Mouse (Mus musculus) heart, embryonic 14.5 days (tissue): ENCODE data around the gene Pcbp4. TPM values are rescaled to one million over a fixed set of nuclear protein-coding genes. Genes with fewer than 3 reads are reported as not detected.

Source experiments
- ATAC-seq: fragments of 200-750 bp; cut with Nextera tagmentation; 2 replicates; pipeline ENCODE4 v1.8.0; 2017; ENCODE audit warnings: low read depth, moderate TSS enrichment; ENCODE audit not compliant: insufficient number of reproducible peaks, insufficient read depth, low FRiP score
- H3K27ac ChIP-seq, 2 experiments: fragments of 200-500 bp in 1 of 2; fragments of 300-500 bp in 1 of 2; sonication (generic) in 1 of 2; replicated peaks in 1 of 2; 2 replicates each; pipeline ENCODE4 v1.5.1; 2012 to 2014; ENCODE audit warnings: low read depth in 2 of 2, low read length in 2 of 2, control low read depth in 1 of 2, mild to moderate bottlenecking in 1 of 2, mixed read lengths in 1 of 2; ENCODE audit not compliant: control insufficient read depth in 1 of 2, insufficient read depth in 1 of 2
- H3K27me3 ChIP-seq: fragments of 300-500 bp; sonication (generic); 2 replicates; pipeline ENCODE4 v1.6.1; 2014; ENCODE audit warnings: mild to moderate bottlenecking, low read length, control low read depth; ENCODE audit not compliant: control insufficient read depth, insufficient read depth
- H3K36me3 ChIP-seq: fragments of 300-500 bp; sonication (generic); 2 replicates; pipeline ENCODE4 v1.6.1; 2014; ENCODE audit warnings: mild to moderate bottlenecking, control low read depth, low read length, mixed read lengths; ENCODE audit not compliant: control insufficient read depth, insufficient read depth
- H3K4me1 ChIP-seq, 2 experiments: fragments of 200-500 bp in 1 of 2; fragments of 300-500 bp in 1 of 2; sonication (generic) in 1 of 2; 2 replicates each; pipeline ENCODE4 v1.6.1; 2012 to 2014; ENCODE audit warnings: low read length in 2 of 2, control low read depth in 1 of 2, mixed read lengths in 1 of 2; ENCODE audit not compliant: control insufficient read depth in 2 of 2, insufficient read depth in 2 of 2
- H3K4me2 ChIP-seq: fragments of 300-500 bp; sonication (generic); 2 replicates; pipeline ENCODE4 v1.6.1; 2014; ENCODE audit warnings: mild to moderate bottlenecking, low read length
- H3K4me3 ChIP-seq, 2 experiments: fragments of 200-500 bp in 1 of 2; fragments of 300-500 bp in 1 of 2; sonication (generic) in 1 of 2; 2 replicates each; pipeline ENCODE4 v1.5.1; 2012 to 2014; ENCODE audit warnings: low read length in 2 of 2, mild to moderate bottlenecking in 2 of 2, control low read depth in 1 of 2, low read depth in 1 of 2, moderate library complexity in 1 of 2; ENCODE audit not compliant: control insufficient read depth in 1 of 2, insufficient read depth in 1 of 2
- H3K9ac ChIP-seq: fragments of 300-500 bp; sonication (generic); 2 replicates; pipeline ENCODE4 v1.6.1; 2014; ENCODE audit warnings: mild to moderate bottlenecking, low read length
- H3K9me3 ChIP-seq: fragments of 300-500 bp; sonication (generic); 2 replicates; pipeline ENCODE4 v1.6.1; 2016; ENCODE audit warnings: low read length, control low read depth; ENCODE audit not compliant: control insufficient read depth
- WGBS: fragments of 180-500 bp; shearing (Covaris S2); extraction: QIAGEN DNeasy Blood & Tissue Kit; methylation state at CpG from one replicate; pipeline ENCODE4 v1.1.7; 2014; 5-methylcytosine and 5-hydroxymethylcytosine counted together
- polyA plus RNA-seq: library from polyadenylated mRNA; unstranded; fragments of >200 nt; fragmentation: Nextera tagmentation; extraction: Ambion mirVana; gene quantifications from 2 replicates; pipeline ENCODE4 v1.2.1, GENCODE M21; 2014

Gene Pcbp4
- polyA plus RNA-seq, 1 experiment from 2014 or later = 66.4 TPM

DNA sequence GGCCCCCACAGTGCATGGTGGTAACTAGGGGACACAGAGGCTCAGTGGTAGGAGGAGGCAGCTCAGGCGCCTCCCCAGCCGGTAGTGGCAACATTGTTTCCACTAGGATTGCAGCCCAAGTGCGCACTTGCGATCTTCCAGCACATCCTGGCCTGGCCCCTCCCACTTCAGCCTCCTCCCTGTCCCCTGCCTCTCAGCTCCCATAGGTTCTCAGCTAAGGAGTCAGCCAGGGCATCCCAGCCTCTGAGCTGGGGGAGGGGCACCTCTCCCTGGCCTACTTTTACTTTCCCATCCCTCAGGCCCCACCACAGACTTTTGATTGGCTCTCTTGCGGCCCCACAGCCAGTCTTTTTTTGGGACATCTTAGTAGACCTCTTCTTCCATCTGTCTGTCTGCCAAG is 18.8 kb downstream of the Pcbp4 start:
- H3K4me1 ChIP-seq = peaks cover 20% of the 10 kb centered on the region in 2 experiments
- no peak overlapping the region for H3K27ac ChIP-seq
- peak overlapping the region; percentile 43 for H3K4me2 ChIP-seq
- ATAC-seq = no peak
- 8% methylated on average over 5 of the region's 5 CpGs for WGBS
- H3K9me3 ChIP-seq = no peaks in the 10 kb centered on the region
- H3K4me3 ChIP-seq = peak overlapping the region in 1 of 2 experiments; percentile 4; a peak in 1 of 4 replicates
- no peaks in the 10 kb centered on the region for H3K27me3 ChIP-seq
- H3K9ac ChIP-seq = peak overlapping the region; percentile 11; the same call in 1 of the 2 replicates
- no peaks in the 10 kb centered on the region for H3K36me3 ChIP-seq

DNA sequence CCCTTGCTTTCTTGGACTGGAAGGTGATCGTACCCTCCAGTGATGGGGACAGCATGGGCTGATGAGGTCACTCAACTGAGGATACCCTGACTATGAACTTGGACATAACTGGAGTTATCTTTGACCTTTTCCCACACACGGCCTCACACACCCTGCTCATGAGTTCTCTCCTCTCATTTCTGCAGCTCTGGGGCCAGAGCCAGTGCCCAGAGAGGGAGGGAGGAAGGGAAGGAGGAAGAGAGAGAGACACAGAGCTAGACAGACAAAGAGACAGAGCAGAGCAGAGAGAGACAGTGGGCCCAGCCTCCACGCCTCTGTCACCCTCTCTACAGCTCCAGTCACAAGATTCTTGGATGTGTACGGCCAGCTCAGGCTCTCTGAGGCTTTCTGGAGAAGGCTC is 19.2 kb downstream of the Pcbp4 start:
- 49% methylated on average over 4 of the region's 4 CpGs for WGBS
- H3K4me3 ChIP-seq = no peak overlapping the region
- no peak overlapping the region for H3K4me2 ChIP-seq
- no peaks in the 10 kb centered on the region for H3K36me3 ChIP-seq
- H3K27ac ChIP-seq = no peak overlapping the region
- H3K9me3 ChIP-seq = no peaks in the 10 kb centered on the region
- H3K4me1 ChIP-seq = peaks cover 20% of the 10 kb centered on the region in 2 experiments
- H3K27me3 ChIP-seq = no peaks in the 10 kb centered on the region
- no peak for ATAC-seq
- no peak overlapping the region; the same call in 1 of the 2 replicates for H3K9ac ChIP-seq

DNA sequence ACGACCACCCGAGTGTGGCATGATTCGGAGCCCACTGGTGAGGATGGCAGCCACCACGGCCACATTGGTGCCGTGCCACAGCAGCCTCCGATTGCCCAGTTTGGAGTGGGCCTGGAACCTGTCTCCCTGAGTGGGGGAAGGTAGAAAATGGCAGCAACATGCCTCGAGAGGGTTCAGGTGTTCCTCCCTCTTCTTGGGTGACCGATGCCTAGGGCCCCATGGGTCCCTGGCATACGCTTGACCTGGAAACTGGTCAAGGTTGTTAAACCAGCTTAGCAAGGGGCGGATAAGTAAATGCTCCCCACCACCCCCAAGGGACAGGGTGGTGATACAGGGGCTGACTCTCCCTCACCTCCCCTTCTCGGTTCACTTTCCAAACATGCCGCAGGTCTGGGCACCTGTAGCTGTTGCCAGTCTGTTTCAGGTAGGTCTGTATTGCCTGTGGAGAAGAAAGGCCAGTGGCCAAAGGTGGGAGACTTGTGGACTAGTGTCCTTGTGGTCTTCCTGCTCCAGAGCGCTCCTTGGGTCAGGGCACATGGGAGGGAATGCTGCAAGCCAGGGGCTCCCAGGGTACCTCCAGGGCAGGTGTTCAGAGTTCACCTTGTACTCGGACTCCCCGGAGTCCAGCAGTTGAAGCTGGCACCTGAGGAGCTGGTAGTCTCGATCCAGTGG is 20.1 kb downstream of the Pcbp4 start:
- Histone ChIP-seq H3K27me3 (no peaks in the 10 kb centered on the region), H3K27ac (no peak overlapping the region), H3K9me3 (no peaks in the 10 kb centered on the region), H3K9ac (no peak overlapping the region), H3K4me3 (no peak overlapping the region), H3K36me3 (no peaks in the 10 kb centered on the region), H3K4me1 (peaks cover 27% of the 10 kb centered on the region in 2 experiments), H3K4me2 (no peak overlapping the region)
- no peak for ATAC-seq
- WGBS = 92% methylated on average over 16 of the region's 16 CpGs

DNA sequence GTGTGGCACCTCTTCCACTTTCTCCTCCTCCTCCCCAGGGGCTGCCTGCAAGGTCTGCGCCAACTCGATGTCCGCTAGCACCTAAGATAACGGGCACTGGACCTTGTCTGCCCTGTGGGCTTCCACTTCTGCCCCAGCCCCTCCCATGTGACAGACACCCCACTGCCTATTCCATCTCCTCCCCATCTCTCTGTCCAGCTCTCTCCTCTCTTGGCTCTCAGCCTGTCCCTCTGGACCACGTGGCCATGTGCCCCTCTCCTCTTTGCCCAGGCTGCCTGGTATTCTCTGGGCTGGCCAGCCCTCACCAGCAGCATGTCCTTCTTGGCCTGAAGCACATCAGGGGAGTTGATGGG is 20.6 kb downstream of the Pcbp4 start:
- no peak for ATAC-seq
- Histone ChIP-seq H3K9me3 (no peaks in the 10 kb centered on the region), H3K4me2 (no peak overlapping the region), H3K4me3 (no peak overlapping the region), H3K36me3 (no peaks in the 10 kb centered on the region), H3K4me1 (peaks cover 29% of the 10 kb centered on the region in 2 experiments), H3K27me3 (no peaks in the 10 kb centered on the region), H3K9ac (no peak overlapping the region), H3K27ac (no peak overlapping the region)
- WGBS = 75% methylated on average over 5 of the region's 5 CpGs

DNA sequence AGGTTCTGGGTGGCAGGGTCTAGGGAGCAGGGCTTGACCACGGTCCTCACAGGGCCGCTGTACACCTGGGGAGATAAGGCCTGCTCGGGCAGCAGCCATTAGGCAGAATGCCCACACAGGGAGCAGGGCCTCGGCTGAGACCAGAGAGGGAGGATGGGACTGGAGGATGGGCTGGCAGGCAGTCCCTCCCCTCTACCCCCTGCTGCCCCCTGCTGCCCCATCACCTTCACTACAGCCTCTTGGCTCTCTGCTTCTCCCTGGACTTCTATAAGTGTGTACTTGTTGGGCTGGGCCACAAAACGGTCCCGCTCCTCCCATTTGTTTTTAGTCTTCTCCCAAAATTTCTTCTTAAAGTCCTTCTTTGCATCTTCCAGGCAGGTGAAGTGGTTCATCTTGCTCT is 21.4 kb downstream of the Pcbp4 start:
- Histone ChIP-seq H3K9me3 (no peaks in the 10 kb centered on the region), H3K4me1 (peaks cover 29% of the 10 kb centered on the region in 2 experiments), H3K9ac (no peak overlapping the region), H3K4me3 (no peak overlapping the region), H3K4me2 (no peak overlapping the region), H3K36me3 (no peaks in the 10 kb centered on the region), H3K27me3 (no peaks in the 10 kb centered on the region), H3K27ac (no peak overlapping the region)
- 4% methylated on average over 6 of the region's 6 CpGs for WGBS
- no peak for ATAC-seq

DNA sequence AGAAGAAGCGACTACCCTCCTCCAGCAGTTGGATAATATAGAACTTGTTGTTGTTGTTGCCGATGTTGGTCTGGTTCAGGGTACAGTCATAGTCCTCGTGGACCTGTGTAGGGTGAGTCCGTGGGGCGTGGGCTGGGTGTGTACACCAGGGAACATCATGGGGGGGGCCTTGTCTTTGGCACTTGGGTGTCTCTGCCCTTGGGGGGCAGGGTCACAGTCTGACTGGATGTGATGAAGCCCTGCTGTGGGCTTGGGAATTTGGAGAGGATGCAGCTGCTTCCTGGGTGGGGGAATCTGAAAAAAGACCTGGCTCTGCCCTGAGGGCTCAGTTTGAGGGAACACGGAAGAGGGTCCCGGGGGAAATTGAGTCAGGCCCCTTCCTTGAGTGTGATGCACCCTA is 22.0 kb downstream of the Pcbp4 start:
- H3K36me3 ChIP-seq = peaks cover under 1% of the 10 kb centered on the region; the same call in 1 of the 2 replicates
- H3K4me2 ChIP-seq = no peak overlapping the region
- no peak overlapping the region for H3K27ac ChIP-seq
- no peak overlapping the region for H3K4me3 ChIP-seq
- WGBS = 64% methylated on average over 7 of the region's 7 CpGs
- H3K9me3 ChIP-seq = no peaks in the 10 kb centered on the region
- no peak for ATAC-seq
- H3K27me3 ChIP-seq = no peaks in the 10 kb centered on the region
- no peak overlapping the region; the same call in 1 of the 2 replicates for H3K9ac ChIP-seq
- peaks cover 29% of the 10 kb centered on the region in 2 experiments for H3K4me1 ChIP-seq

DNA sequence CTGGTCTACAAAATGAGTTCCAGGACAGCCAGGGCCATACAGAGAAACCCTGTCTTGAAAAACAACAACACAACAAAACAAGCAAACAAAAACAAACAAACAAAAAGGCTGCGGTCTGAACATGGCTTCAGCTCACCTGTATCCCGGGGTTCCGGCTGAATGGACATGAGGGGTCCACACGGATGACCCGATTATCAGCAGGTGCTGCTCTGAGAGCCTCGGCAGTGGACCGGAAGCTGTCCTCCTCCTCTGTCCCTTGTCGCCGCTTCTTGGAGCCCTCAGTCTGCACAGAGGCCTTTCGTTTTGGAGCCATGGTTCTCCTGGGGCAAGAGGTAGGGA is 22.5 kb downstream of the Pcbp4 start, which contains the start of gene Rrp9:
TSS of gene Rrp9 (plus strand) at position 301 of the 339 bp plus-strand sequence.
- Histone ChIP-seq H3K27me3 (no peaks in the 10 kb centered on the region), H3K4me1 (peaks cover 29% of the 10 kb centered on the region in 2 experiments), H3K4me2 (peak within 1 kb of the TSS; percentile 45), H3K36me3 (peaks cover 6% of the 10 kb centered on the region), H3K9me3 (no peaks in the 10 kb centered on the region), H3K9ac (peak within 1 kb of the TSS; percentile 49), H3K4me3 (peak within 1 kb of the TSS; percentile 1 to 13; a peak in 2 of 4 replicates), H3K27ac (peak within 1 kb of the TSS; percentile 3 to 56)
- no peak for ATAC-seq
- WGBS = 90% methylated on average over 10 of the region's 10 CpGs
